Mouse (Mus musculus) embryonic facial prominence, embryonic 11.5 days (tissue): ENCODE measurements around the gene Sgsm1. TPM values are rescaled to one million over a fixed set of nuclear protein-coding genes. Genes with fewer than 3 reads are reported as not detected.

Experiments
- ATAC-seq: fragments of 200-750 bp; cut with Nextera tagmentation; replicated peaks from 2 replicates; pipeline ENCODE4 v1.8.0; 2017; ENCODE audit warnings: low read depth; ENCODE audit not compliant: insufficient number of reproducible peaks, low FRiP score, low TSS enrichment
- DNase-seq: peaks from one replicate; pipeline ENCODE4 v3.0.0-alpha.2; 2015; ENCODE audit warnings: low spot score
- H3K27ac ChIP-seq: fragments of 300-500 bp; sonication (generic); replicated peaks from 2 replicates; pipeline ENCODE4 v1.5.1; 2014; ENCODE audit warnings: mild to moderate bottlenecking, low read depth, low read length, control low read depth
- H3K27me3 ChIP-seq: fragments of 300-500 bp; sonication (generic); 2 replicates; pipeline ENCODE4 v1.6.1; 2014; ENCODE audit warnings: mild to moderate bottlenecking, low read length, moderate library complexity, mixed read lengths; ENCODE audit not compliant: control insufficient read depth, insufficient read depth
- H3K36me3 ChIP-seq: fragments of 300-500 bp; sonication (generic); replicated peaks from 2 replicates; pipeline ENCODE4 v1.6.1; 2014; ENCODE audit warnings: low read depth, mild to moderate bottlenecking, low read length, moderate library complexity, mixed read lengths; ENCODE audit not compliant: control insufficient read depth, insufficient read depth
- H3K4me1 ChIP-seq: fragments of 300-500 bp; sonication (generic); 2 replicates; pipeline ENCODE4 v1.6.1; 2014; ENCODE audit warnings: low read length, mixed read lengths; ENCODE audit not compliant: control insufficient read depth, insufficient read depth
- H3K4me2 ChIP-seq: fragments of 300-500 bp; sonication (generic); 2 replicates; pipeline ENCODE4 v1.6.1; 2014; ENCODE audit warnings: low read depth, mild to moderate bottlenecking, control low read depth, low read length, moderate library complexity
- H3K4me3 ChIP-seq: fragments of 300-500 bp; sonication (generic); 2 replicates; pipeline ENCODE4 v1.5.1; 2014; ENCODE audit warnings: low read depth, low read length, control low read depth
- H3K9ac ChIP-seq: fragments of 300-500 bp; sonication (generic); replicated peaks from 2 replicates; pipeline ENCODE4 v1.6.1; 2014; ENCODE audit warnings: mild to moderate bottlenecking, control low read depth, low read length
- H3K9me3 ChIP-seq: fragments of 300-500 bp; sonication (generic); replicated peaks from 2 replicates; pipeline ENCODE4 v1.6.1; 2016; ENCODE audit warnings: mild to moderate bottlenecking, low read length, inconsistent platforms, mixed read lengths; ENCODE audit not compliant: control insufficient read depth
- WGBS: fragments of 180-500 bp; shearing (Covaris S2); extraction: QIAGEN DNeasy Blood & Tissue Kit; methylation state at CpG from one replicate; pipeline ENCODE4 v1.1.7; 2014; 5-methylcytosine and 5-hydroxymethylcytosine counted together
- polyA plus RNA-seq: library from polyadenylated mRNA; unstranded; fragments of >200 nt; fragmentation: Nextera tagmentation; extraction: Ambion mirVana; gene quantifications from 2 replicates; pipeline ENCODE4 v1.2.1, GENCODE M21; 2014

The Sgsm1 gene
- polyA plus RNA-seq, 1 experiment from 2014 or later, result 7.4 TPM

DNA sequence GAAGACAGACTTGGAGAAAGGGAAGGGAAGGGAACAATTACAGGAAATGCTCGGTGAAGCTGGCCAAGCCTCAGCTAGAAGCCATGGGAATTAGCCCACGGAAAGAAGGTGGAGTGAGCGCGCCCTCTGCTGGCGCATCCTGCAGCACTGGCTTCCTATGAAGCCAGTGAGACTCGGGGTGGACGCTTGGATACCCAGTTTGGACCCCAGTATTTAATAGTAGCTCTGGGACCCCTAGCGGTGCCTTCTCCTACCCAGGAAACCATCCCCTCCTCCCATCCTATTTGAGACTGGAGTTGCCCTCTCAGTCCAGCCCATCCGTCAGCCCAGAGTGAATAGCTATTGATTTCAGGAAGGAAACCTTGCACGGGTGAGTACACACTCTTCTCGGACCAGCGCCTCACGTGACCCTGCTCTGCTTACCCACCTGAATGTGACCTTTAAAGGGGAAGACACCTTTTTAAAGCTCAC lies 83.9 kb downstream of the Sgsm1 start, which contains the start of gene Tmem211:
Tmem211 (plus strand) TSS at position 278 of the 471 bp plus-strand sequence.
- DNase-seq (peak; percentile 95), ATAC-seq (peak; percentile 73)
- peak within 1 kb of the TSS; percentile 26 for H3K4me2 ChIP-seq
- H3K4me1 ChIP-seq, result peaks cover 2% of the 10 kb centered on the region; the same call in 1 of the 2 replicates
- H3K9ac ChIP-seq, result 0 out of 2 replicates have a peak within 1 kb of the TSS, but pooled peaks have one; percentile 30
- no peaks in the 10 kb centered on the region for H3K36me3 ChIP-seq
- no peaks in the 10 kb centered on the region for H3K27me3 ChIP-seq
- no peaks in the 10 kb centered on the region for H3K9me3 ChIP-seq
- H3K4me3 ChIP-seq, result no peak within 1 kb of the TSS
- 3% methylated on average over 13 of the region's 13 CpGs for WGBS
- H3K27ac ChIP-seq, result no peak within 1 kb of the TSS

DNA sequence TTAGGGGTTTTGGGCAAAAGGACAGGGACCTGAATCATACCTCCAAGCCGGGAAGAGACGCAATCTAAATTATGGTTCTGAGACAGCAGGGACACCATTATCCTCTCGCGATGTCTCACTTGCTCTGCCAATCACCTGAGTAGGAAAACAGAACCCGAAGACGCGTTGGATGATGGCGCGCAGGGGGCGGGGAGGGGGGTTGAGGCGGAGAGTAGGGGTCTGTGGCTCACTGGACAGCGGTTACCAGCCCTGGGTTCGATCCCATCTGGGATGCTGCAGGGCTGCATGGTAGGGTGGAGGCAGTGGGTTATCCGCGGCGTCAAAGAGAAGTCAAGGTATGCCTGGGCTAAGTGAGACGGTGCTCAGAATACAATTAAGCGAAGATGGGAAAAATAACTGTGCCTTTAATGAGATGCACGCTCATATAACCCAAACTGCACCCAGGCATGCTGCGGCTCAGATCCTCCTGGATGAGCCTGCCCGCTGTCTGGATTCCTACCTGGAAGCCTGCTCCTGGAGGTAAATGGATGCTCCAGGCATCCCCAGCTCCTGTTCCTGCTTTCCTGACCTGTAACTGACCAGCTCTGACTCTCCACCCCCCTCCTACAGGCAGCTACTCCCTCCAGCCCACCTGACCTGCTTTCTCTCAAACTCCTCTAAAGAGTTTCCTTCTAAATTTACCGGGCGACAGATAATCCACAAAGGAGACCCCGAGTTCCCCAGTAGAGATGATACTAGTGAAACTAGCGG lies 84.7 kb downstream of the Sgsm1 start:
- no peaks in the 10 kb centered on the region for H3K9me3 ChIP-seq
- DNase-seq (peak; percentile 62), ATAC-seq (no peak)
- peaks cover 4% of the 10 kb centered on the region; the same call in 1 of the 2 replicates for H3K4me1 ChIP-seq
- no peak overlapping the region for H3K4me3 ChIP-seq
- H3K4me2 ChIP-seq, result peak overlapping the region; percentile 26
- WGBS, result 13% methylated on average over 25 of the region's 25 CpGs
- H3K27me3 ChIP-seq, result peaks cover 2% of the 10 kb centered on the region
- H3K36me3 ChIP-seq, result no peaks in the 10 kb centered on the region
- H3K27ac ChIP-seq, result no peak overlapping the region
- 0 out of 2 replicates have a peak overlapping the region, but pooled peaks have one; percentile 30 for H3K9ac ChIP-seq

DNA sequence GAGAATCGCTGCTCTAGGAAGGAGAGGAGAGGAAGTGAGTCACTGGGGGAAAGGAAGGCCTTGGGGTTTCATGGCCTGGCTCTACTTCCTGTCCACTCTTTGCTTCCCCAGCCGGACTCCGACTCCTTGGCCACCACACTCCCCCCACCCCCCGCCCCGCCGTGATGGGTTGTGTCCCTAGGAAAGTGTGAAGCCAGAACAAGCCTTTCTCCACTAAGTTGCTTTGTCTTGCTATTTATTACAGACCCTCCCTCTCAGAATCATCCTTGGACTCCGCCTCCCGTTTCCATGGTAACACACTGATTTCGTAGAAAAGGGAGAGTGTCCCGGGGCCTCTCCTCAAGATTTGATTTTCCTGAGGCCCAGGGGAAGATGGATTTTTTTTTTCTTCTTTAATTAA lies 85.3 kb downstream of the Sgsm1 start:
- DNase-seq (peak; percentile 80), ATAC-seq (no peak)
- Histone ChIP-seq H3K4me1 (peaks cover 8% of the 10 kb centered on the region), H3K9me3 (no peaks in the 10 kb centered on the region), H3K36me3 (no peaks in the 10 kb centered on the region), H3K9ac (no peak overlapping the region), H3K27me3 (peaks cover 6% of the 10 kb centered on the region), H3K27ac (no peak overlapping the region), H3K4me3 (no peak overlapping the region), H3K4me2 (no peak overlapping the region)
- WGBS, result 16% methylated on average over 10 of the region's 10 CpGs

DNA sequence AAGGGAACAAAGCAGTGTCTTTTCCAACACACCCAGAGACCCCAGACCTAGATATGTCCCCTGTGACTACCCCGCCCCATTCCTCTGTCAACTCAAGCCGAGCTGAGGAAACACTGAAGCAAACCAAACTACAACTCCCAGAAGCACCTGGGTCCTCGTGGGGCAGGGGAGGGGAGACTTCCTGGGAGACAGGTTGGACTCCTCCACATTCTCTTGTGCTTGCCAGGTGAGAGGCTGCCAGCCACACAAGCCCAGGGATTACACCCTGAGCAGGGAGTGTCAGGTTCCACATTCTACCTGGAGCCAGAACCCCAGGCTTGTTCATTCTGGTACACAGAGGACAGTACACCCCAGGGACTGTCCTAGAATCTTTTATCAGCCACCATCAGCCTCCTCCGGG lies 86.7 kb downstream of the Sgsm1 start:
- ATAC-seq, result no peak
- peaks cover 8% of the 10 kb centered on the region for H3K27me3 ChIP-seq
- H3K9ac ChIP-seq, result no peak overlapping the region
- no peaks in the 10 kb centered on the region for H3K9me3 ChIP-seq
- H3K4me2 ChIP-seq, result no peak overlapping the region
- 54% methylated on average over 4 of the region's 4 CpGs for WGBS
- H3K4me1 ChIP-seq, result peaks cover 8% of the 10 kb centered on the region
- no peaks in the 10 kb centered on the region for H3K36me3 ChIP-seq
- no peak overlapping the region for H3K27ac ChIP-seq
- no peak overlapping the region for H3K4me3 ChIP-seq
- DNase-seq, result no peak

DNA sequence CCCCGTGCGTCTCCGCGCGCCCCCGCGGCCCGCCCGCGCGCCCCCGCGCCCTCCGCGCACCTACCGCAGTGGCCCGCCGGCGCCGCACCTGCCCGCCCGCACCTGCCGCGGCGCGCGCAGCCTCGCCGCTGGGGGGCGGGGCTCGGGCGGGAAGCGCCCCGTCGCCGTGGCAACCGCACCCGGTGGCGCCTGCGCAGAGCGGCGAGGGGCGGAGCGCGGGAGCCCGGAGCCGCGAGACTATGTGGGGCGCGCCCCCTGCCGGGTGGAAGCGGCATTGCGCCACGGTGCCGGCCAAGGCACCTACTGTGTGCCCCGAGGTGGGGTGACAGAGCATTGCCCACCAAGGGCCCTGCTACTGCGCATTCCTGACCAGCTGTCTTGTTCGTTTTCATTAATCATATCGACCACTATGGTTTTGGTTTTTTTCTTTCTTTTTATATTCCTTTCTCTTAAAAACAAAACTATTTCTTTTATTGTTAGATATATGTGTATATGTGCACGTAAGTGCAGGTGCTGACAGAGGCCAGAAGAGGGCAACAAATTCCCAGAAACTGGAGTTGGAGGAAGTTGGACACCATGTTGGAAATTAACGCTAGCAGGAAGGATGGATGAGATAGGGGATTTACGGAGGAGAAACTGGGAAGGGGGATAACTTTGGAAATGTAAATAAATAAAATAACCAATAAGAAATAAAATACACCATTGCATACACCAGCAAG lies 89.3 kb downstream of the Sgsm1 start, which contains the start of gene 2900026A02Rik:
2900026A02Rik (minus strand) TSS at position 90 of the 719 bp plus-strand sequence.
- peak within 1 kb of the TSS; percentile 51 for H3K9ac ChIP-seq
- H3K4me3 ChIP-seq, result peak within 1 kb of the TSS; percentile 49
- no peak within 1 kb of the TSS for H3K27ac ChIP-seq
- DNase-seq, result peak; percentile 81
- WGBS, result 17% methylated on average over 24 of the region's 62 CpGs
- H3K4me1 ChIP-seq, result peaks cover 8% of the 10 kb centered on the region
- peak within 1 kb of the TSS; percentile 96 for H3K4me2 ChIP-seq
- peaks cover 8% of the 10 kb centered on the region for H3K27me3 ChIP-seq
- no peak for ATAC-seq
- no peaks in the 10 kb centered on the region for H3K36me3 ChIP-seq
- no peaks in the 10 kb centered on the region for H3K9me3 ChIP-seq

DNA sequence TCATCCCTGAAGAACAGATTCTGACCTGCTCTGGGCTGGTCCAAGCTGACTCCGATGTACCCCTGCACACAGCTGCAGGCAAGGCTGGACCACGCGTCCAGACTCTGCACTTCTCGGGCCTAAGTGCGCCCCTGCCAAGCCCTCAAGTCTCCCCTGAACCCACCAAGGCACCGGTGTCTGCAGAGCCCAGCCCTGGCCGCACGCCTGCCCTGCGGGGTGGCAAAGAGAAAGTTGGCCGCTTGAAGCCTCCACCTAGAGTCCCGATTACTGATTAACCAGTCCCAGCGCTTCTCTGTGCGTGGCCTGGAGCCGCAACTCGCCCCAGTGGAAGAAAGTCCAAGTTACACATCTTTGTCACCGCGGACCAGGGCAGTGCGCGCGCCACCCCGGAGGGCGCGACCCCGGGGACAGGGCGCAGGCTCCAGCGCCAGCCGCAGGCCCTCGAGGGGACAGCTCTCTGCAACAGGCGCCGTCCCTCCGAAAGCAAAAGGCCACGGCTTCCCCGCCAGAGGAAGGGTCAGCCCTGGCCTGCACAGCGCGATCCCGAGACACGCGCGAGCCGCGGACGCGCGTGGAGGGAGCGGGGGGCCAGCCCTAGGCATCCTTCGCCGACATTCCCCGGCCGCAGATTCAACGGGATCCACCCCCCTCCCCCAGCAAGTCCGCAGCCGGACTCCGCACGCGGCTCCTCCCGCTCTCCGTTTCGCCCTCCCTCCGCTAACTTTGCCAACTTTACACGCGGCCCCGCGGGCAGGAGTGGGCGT lies 90.0 kb downstream of the Sgsm1 start:
- ATAC-seq (0 out of 2 replicates have a peak, but pooled peaks have one; percentile 21), DNase-seq (no peak)
- peaks cover 6% of the 10 kb centered on the region for H3K4me1 ChIP-seq
- peak overlapping the region; percentile 51 for H3K9ac ChIP-seq
- H3K4me3 ChIP-seq, result peak overlapping the region; percentile 49
- H3K9me3 ChIP-seq, result no peaks in the 10 kb centered on the region
- peak overlapping the region; percentile 96 for H3K4me2 ChIP-seq
- H3K27ac ChIP-seq, result no peak overlapping the region
- H3K27me3 ChIP-seq, result peaks cover 8% of the 10 kb centered on the region
- no peaks in the 10 kb centered on the region for H3K36me3 ChIP-seq
- 2% methylated on average over 51 of the region's 64 CpGs for WGBS

DNA sequence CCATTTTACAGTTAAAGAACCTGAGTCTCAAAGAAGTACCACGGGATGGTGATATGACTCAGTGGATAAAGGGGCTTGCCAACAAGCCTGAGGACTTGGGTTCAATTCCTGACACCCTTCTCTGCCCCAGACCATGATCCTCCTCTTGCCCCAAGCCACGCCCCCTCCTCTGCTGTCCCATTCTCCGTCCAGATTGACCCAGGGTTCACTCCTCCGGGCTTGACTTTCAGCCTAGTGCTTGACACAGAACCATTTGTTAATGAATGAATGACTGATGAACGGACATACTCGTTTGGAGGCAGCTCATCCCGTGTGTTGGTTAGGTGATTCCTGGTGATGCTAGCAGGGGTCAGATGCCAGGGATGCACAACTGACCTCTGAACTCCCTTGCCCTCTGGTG lies 90.7 kb downstream of the Sgsm1 start:
- Histone ChIP-seq H3K27ac (no peak overlapping the region), H3K9ac (no peak overlapping the region; the same call in 1 of the 2 replicates), H3K4me2 (no peak overlapping the region), H3K27me3 (peaks cover 8% of the 10 kb centered on the region), H3K9me3 (no peaks in the 10 kb centered on the region), H3K4me3 (peak overlapping the region; percentile 49; the same call in 1 of the 2 replicates), H3K4me1 (peaks cover 6% of the 10 kb centered on the region), H3K36me3 (no peaks in the 10 kb centered on the region)
- no peak for ATAC-seq
- 58% methylated on average over 7 of the region's 7 CpGs for WGBS
- no peak for DNase-seq
